Mouse (Mus musculus) megakaryocyte, embryonic 14.5 days (primary cell): ENCODE data around the gene Usp39.

Experiments
- FLI1 ChIP-seq: IDR thresholded peaks from 2 replicates; pipeline ENCODE4 v1.6.1; 2012; ENCODE audit warnings: low read length, inconsistent platforms, mixed read lengths
- GATA1 ChIP-seq: IDR thresholded peaks from 3 replicates; pipeline ENCODE4 v1.6.1; 2012; ENCODE audit warnings: mixed read lengths, low read length, inconsistent platforms, borderline replicate concordance

DNA sequence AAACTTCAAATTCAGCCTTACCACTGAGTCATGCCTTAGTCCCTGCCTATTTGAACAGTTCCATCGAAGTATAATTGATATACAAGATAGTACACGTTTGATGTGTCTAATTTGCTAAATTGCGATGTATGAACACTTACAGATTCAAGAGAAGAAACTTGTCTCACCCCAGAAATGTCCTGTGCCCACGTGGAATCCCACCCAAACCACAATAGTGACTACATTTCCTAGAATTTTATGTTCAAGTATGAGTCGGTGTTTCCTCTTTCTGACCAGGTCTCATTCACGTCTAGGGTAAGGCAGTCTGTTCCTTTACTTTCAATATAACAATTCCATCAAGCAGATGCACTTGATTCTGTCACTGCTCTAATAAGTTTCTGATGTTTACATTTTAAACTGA is 649 bp upstream of the Usp39 start:
- TF ChIP-seq GATA1 (no peak), FLI1 (no peak)
